Mouse (Mus musculus): ENCODE data around the gene Ltbp1. TPM values are rescaled to one million over a fixed set of nuclear protein-coding genes. Genes with fewer than 3 reads are reported as not detected.
A peak's percentile ranks its signal among the peaks of the same experiment; 100 is the strongest.

Ltbp1 gene
- polyA plus RNA-seq, 1 experiment, result 20.3 TPM

DNA sequence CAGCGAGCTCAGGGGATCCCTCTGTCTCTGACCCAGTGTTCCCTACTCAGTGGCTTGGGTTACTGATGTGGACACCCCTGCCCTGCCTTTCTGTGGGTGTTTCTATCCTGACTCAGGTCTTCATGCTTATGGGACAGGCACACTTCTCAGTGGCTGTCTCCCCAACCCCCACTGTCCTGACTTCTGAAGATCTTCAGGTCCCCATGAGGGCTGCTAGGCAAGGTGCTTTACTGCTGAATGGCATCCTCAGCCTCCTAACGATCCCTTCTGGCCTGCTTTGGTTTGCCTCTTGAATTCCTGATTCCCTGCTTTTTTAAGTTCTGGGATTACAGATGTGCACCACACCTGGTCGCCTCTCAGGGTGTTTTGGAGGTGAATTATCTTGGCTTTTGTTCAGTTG lies 14.8 kb upstream of the Ltbp1 start:
- Histone ChIP-seq H3K4me3 (replicated peaks; ENCODE audit: control insufficient read depth, low read depth, low read length) (no peak overlapping the region), H3K27ac (ENCODE audit: control insufficient read depth, insufficient read depth, low read depth, low read length, poor library complexity) (no peak overlapping the region), H3K4me1 (ENCODE audit: control insufficient read depth, insufficient read depth, low read length) (no peaks in the 10 kb centered on the region)
- no peak for TF ChIP-seq CTCF (IDR thresholded peaks at IDR 0.05; ENCODE audit: control insufficient read depth, insufficient read depth, low read length)
- no peak for TF ChIP-seq POLR2A (IDR thresholded peaks at IDR 0.05; ENCODE audit: borderline replicate concordance, control insufficient read depth, low read depth, low read length)
- WGBS, result 74% methylated on average over 3 of the region's 3 CpGs

DNA sequence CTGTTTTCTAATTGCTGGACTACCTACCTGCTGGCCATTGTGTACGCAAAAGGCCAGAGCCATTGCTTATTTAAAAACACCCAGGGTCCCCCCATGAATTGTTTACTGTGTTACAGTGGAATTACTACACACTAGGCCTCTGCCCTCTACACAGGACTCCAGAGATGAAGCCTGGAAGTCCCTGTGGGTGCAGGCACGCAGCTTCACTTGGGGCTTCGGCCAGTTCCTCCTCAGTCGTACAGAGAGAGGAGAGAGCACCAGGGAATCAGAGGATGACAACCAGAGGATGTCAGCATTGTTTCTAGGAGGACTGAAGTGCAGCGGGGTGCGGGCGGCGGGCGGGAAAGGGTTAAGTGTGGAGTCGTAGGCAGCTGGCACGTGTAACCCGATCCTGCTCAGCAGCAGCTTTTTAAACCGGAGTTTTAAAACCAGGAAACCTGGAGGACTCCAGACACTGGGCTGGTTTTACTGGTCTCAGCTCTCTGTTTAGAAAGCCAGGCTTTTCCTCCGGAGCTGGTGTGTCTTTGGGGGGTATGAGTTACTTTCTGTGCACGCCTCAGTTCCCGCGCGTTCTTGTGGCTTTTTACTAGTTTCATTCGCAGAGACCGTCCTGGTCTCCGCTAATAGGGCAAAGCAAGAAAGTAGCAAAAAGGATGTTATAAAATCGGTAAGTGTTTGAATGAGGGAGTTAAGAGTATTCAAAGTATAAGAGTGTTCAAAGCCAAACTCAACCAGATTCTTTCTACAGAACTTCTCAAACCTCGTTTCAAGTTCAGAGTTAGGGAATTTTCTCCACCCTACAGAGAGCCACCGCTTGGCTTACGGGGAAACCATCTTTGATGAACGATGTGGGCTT lies 11.4 kb upstream of the Ltbp1 start:
- Histone ChIP-seq H3K27ac (ENCODE audit: control insufficient read depth, insufficient read depth, low read depth, low read length, poor library complexity) (no peak overlapping the region), H3K4me1 (ENCODE audit: control insufficient read depth, insufficient read depth, low read length) (no peaks in the 10 kb centered on the region), H3K4me3 (replicated peaks; ENCODE audit: control insufficient read depth, low read depth, low read length) (no peak overlapping the region)
- TF ChIP-seq CTCF (IDR thresholded peaks at IDR 0.05; ENCODE audit: control insufficient read depth, insufficient read depth, low read length), result no peak
- TF ChIP-seq POLR2A (IDR thresholded peaks at IDR 0.05; ENCODE audit: borderline replicate concordance, control insufficient read depth, low read depth, low read length), result no peak
- 7% methylated on average over 26 of the region's 26 CpGs for WGBS

DNA sequence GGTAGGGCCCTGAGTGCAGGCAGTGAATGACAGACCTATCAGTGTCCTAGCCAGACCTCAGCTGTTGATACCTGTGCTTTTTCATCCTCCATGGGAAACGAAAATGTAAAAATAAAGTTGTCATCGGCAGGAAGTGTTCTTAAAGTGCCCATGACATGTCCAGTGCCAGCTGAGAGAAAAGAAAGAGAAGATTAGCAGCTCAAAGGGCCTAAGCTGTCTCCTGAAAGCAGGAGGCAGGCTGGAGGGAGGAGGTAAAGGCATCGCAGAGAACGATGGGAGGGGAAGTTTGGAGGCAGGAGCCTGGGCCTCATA lies 10.8 kb upstream of the Ltbp1 start:
- 17% methylated on average over 4 of the region's 4 CpGs for WGBS
- Histone ChIP-seq H3K4me1 (ENCODE audit: control insufficient read depth, insufficient read depth, low read length) (no peaks in the 10 kb centered on the region), H3K27ac (ENCODE audit: control insufficient read depth, insufficient read depth, low read depth, low read length, poor library complexity) (no peak overlapping the region), H3K4me3 (replicated peaks; ENCODE audit: control insufficient read depth, low read depth, low read length) (no peak overlapping the region)
- TF ChIP-seq CTCF (IDR thresholded peaks at IDR 0.05; ENCODE audit: control insufficient read depth, insufficient read depth, low read length), result no peak
- TF ChIP-seq POLR2A (IDR thresholded peaks at IDR 0.05; ENCODE audit: borderline replicate concordance, control insufficient read depth, low read depth, low read length), result no peak

DNA sequence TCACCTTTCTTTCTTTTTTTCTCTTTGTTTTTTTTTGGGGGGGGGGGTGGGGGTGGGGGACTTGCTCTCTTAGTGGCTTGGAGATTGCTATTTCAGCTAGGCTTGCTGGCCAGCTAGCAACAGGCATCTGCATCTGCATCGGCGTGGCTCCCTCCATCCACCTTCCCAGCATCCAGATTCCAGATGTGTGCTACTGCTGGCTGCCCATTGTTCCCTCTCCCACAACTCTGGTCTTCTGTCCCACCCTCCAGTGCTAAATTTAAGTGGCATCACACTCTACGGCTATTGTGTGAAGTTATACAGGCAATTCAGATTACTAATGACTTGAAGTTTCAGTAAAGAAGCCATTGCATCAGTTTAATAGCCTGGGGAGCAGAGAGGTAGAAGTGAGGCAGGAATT lies 10.1 kb upstream of the Ltbp1 start:
- Histone ChIP-seq H3K4me3 (replicated peaks; ENCODE audit: control insufficient read depth, low read depth, low read length) (no peak overlapping the region), H3K4me1 (ENCODE audit: control insufficient read depth, insufficient read depth, low read length) (no peaks in the 10 kb centered on the region), H3K27ac (ENCODE audit: control insufficient read depth, insufficient read depth, low read depth, low read length, poor library complexity) (no peak overlapping the region)
- 89% methylated on average over 3 of the region's 3 CpGs for WGBS
- TF ChIP-seq POLR2A (IDR thresholded peaks at IDR 0.05; ENCODE audit: borderline replicate concordance, control insufficient read depth, low read depth, low read length), result no peak
- no peak for TF ChIP-seq CTCF (IDR thresholded peaks at IDR 0.05; ENCODE audit: control insufficient read depth, insufficient read depth, low read length)

DNA sequence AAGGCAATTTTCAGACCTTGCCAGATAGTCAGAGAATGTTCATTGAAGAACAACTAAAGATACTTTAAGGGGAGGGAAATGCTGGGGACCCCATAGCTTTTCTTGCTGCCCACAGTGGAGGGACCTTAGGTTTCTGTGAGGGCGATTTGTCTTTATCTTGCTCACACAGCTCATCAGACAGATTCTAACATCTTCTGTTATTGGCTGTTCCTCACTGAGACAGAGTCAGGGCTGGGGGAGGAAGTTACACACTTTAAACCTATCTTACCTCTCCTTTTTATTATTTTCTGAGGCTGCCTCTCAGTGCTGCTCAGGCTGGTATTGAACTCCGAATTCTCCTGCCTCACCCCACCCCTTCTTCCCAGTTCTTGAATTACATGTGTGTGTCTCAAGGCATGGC lies 5.3 kb upstream of the Ltbp1 start:
- TF ChIP-seq CTCF (IDR thresholded peaks at IDR 0.05; ENCODE audit: control insufficient read depth, insufficient read depth, low read length) (no peak), POLR2A (IDR thresholded peaks at IDR 0.05; ENCODE audit: borderline replicate concordance, control insufficient read depth, low read depth, low read length) (no peak)
- H3K27ac ChIP-seq (ENCODE audit: control insufficient read depth, insufficient read depth, low read depth, low read length, poor library complexity), result no peak overlapping the region
- H3K4me3 ChIP-seq (replicated peaks; ENCODE audit: control insufficient read depth, low read depth, low read length), result no peak overlapping the region
- WGBS, result 58% methylated on average over 2 of the region's 2 CpGs
- H3K4me1 ChIP-seq (ENCODE audit: control insufficient read depth, insufficient read depth, low read length), result no peaks in the 10 kb centered on the region

DNA sequence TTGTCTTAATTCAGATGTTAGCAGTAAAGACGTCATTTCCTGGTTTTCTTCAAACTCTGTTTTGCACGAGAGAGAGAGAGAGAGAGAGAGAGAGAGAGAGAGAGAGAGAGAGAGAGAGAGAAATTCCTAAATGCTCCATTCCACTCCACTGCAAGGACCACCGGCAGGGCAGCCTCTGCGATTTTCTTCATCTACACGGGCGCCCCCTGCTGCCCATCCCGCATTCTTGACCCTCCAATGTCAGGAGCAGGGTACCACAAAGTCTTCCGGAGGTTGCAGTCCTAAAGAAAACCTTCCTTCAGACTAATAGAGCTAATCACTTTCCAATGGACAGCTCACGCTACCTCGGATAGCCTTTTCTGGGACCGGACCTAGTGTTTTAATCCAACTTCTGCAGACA lies 548 bp upstream of the Ltbp1 start:
- under 1% methylated on average over 11 of the region's 11 CpGs for WGBS
- peak; percentile 54 for TF ChIP-seq CTCF (IDR thresholded peaks at IDR 0.05; ENCODE audit: control insufficient read depth, insufficient read depth, low read length)
- no peak for TF ChIP-seq POLR2A (IDR thresholded peaks at IDR 0.05; ENCODE audit: borderline replicate concordance, control insufficient read depth, low read depth, low read length)
- Histone ChIP-seq H3K27ac (ENCODE audit: control insufficient read depth, insufficient read depth, low read depth, low read length, poor library complexity) (no peak overlapping the region), H3K4me1 (ENCODE audit: control insufficient read depth, insufficient read depth, low read length) (no peaks in the 10 kb centered on the region), H3K4me3 (replicated peaks; ENCODE audit: control insufficient read depth, low read depth, low read length) (no peak overlapping the region)

DNA sequence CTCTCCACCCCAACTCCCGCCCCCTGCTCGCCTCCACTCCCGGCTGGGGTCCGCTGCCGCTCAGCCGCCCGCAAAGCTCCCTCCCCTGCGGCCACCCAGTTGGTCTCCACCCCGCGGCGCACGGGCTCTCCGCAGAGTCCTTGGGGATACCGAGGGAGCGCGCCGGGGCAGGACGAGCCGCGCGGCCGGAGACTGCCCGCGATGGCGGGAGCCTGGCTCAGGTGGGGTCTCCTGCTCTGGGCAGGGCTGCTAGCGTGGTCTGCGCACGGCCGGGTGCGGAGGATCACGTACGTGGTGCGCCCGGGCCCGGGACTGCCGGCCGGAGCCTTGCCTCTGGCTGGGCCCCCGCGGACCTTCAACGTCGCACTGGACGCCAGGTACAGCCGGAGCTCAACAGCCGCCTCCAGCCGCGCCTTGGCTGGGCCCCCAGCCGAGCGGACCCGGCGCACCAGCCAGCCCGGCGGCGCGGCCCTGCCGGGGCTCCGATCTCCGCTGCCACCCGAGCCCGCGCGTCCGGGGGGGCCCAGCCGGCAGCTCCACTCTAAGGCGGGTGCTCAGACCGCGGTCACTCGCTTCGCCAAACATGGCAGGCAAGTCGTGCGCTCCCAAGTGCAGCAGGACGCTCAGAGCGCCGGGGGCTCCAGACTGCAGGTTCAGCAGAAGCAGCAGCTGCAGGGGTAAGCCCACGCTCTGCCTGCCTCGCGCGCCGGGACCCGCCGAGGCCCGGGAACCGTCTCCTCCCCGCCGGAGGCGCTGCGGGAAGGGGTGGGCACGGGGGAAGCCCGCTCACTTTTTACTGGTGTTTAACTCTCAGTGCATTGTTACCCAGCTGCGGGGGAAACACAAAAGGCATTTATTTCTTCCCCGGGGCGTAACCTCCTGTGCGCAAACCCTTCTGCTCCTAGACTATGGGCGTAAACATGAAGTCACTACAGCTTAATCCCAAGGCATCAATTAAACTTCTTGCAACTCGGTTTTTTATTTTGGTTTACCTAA lies 615 bp downstream of the Ltbp1 start:
- WGBS, result under 1% methylated on average over 94 of the region's 94 CpGs
- no peaks in the 10 kb centered on the region for H3K4me1 ChIP-seq (ENCODE audit: control insufficient read depth, insufficient read depth, low read length)
- H3K27ac ChIP-seq (ENCODE audit: control insufficient read depth, insufficient read depth, low read depth, low read length, poor library complexity), result no peak overlapping the region; the same call in 1 of the 2 replicates
- TF ChIP-seq POLR2A (IDR thresholded peaks at IDR 0.05; ENCODE audit: borderline replicate concordance, control insufficient read depth, low read depth, low read length) (no peak), CTCF (IDR thresholded peaks at IDR 0.05; ENCODE audit: control insufficient read depth, insufficient read depth, low read length) (no peak)
- H3K4me3 ChIP-seq (replicated peaks; ENCODE audit: control insufficient read depth, low read depth, low read length), result no peak overlapping the region

DNA sequence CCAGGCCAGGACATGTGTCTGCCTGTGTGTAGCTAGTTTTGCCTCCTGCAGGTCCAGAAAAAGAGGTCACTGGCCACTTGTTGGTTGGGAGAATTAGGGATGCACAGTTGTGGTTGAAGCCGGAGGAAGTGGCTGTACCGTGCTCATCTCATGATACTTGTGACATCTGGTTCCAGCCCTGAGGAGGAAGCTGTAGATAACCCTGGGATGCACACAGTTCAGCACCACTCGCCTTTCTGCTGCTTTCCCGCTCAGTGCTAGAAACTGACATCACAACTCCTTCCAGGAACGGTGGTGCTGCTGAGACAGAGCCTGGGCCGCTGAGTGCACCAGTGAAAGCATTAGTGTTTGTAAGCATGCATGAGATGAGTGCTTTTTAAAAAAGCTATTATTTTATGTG lies 5.6 kb downstream of the Ltbp1 start:
- Histone ChIP-seq H3K4me3 (replicated peaks; ENCODE audit: control insufficient read depth, low read depth, low read length) (no peak overlapping the region), H3K27ac (ENCODE audit: control insufficient read depth, insufficient read depth, low read depth, low read length, poor library complexity) (no peak overlapping the region), H3K4me1 (ENCODE audit: control insufficient read depth, insufficient read depth, low read length) (no peaks in the 10 kb centered on the region)
- TF ChIP-seq POLR2A (IDR thresholded peaks at IDR 0.05; ENCODE audit: borderline replicate concordance, control insufficient read depth, low read depth, low read length), result no peak
- TF ChIP-seq CTCF (IDR thresholded peaks at IDR 0.05; ENCODE audit: control insufficient read depth, insufficient read depth, low read length), result no peak
- 46% methylated on average over 6 of the region's 6 CpGs for WGBS
